Mouse (Mus musculus): Measurements from ENCODE around the gene 0610009B22Rik.

- no peak for TF ChIP-seq CTCF (IDR thresholded peaks at IDR 0.05; ENCODE audit: low read depth)
- TF ChIP-seq EP300 (IDR thresholded peaks at IDR 0.05; ENCODE audit: low read depth), result no peak; the same call in 1 of the 2 replicates
These were observed at the start of gene 0610009B22Rik for GRCm38 (mm10) chr11:51688330-51689328.
